Mouse (Mus musculus) layer of hippocampus, postnatal 25 days (tissue): ENCODE measurements around the gene Elk3. TPM values are rescaled to one million over a fixed set of nuclear protein-coding genes. Genes with fewer than 3 reads are reported as not detected.

Source experiments
- DNase-seq, 2 experiments: peaks; one replicate each; pipeline ENCODE4 v3.0.0; 2022; ENCODE audit warnings: mixed read lengths in 2 of 2, low spot score in 1 of 2; ENCODE audit errors: extremely low spot score in 1 of 2
- total RNA-seq, 2 experiments: library from RNA; stranded (reverse); gene quantifications; 2 replicates each; pipeline ENCODE4 v1.2.3; 2021

Elk3 gene
- total RNA-seq, 2 experiments from 2014 or later: 7.6 to 8.5 TPM

DNA sequence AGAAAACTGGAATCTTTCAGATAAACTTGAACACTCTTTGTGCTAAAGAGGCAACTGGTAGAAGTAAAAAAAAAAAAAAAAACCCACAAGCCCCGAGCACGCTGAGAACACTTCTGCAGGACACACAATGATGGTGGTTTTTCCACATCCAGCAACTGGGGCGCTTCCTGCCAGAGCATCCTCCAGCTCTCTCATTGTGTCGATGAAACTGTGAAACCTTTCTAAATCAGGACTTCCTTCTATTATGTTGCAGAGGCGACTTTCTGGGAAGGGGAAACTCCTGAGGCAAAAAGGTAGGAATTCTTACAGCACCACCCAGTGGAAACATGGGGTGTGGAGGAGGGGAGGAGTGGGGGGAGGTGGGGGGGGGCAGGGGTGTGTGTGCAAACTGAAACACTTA is 13.2 kb downstream of the Elk3 start:
- no peak for DNase-seq

DNA sequence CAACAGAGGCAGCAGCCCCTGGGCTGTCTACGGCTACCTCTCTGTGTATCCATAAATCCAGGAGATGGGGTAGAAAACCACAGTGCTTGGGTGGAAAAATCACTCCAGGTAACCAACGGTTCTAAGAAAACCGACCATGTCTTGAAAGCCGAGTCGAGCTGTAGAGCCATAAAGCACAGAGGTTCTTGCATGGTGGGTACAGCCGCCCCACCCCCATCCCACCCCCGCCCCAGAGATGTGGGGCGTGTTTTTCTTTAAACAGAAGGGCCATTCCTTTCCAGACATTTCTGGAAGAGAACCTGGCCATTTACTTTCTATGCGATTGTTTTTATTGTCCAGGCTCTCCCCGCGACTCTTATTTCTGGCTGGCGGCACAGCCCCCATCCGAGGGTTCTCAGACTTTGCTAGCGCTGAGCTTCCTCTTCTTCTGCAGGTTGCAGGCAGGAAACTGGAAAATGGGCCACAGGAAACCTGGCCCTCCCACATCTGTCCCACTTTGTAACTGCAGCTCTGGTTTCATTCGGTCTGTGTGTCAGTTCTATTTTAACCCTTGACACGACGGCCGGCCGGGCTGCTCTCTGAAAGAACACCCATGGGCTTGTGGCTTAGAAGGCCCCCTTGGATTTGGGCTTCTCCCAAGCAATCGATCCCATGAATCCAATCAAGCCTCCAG is 16.3 kb downstream of the Elk3 start:
- DNase-seq: no peak

DNA sequence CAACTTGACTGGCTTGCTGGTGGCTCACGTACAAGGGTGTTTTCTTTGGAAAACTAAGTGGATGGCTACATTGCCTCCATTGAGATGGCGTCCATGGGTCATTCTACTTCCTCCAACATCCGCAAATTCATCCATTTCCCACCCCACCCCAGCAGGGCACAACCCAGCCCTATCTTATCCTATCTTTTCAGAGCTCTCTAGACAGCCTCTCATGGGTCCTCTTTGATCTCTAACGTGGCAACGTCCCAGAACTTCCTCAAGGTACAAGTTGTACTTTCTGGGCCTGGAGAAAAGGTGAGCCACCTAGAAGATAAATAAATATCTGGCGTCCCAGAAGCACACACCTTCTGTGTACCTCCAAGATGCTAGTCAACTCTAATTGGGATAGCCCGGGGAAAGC is 17.3 kb downstream of the Elk3 start:
- DNase-seq: no peak

DNA sequence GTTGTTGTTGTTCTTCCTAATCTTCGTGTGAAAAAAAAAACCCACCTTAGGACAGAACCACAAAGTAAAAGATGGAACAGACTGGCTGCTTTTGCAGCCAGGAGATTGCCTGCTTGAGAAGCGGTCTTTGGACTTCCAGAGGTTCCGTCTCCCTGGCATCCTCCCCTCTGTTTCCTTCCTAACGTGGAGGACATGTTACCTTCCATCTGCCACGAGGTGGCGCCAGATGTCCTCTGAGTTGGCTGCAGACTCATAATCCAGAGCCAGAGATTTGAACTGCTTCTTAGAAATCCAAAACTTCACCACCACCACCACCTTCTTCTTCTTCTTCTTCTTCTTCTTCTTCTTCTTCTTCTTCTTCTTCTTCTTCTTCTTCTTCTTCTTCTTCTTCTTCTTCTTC is 19.1 kb downstream of the Elk3 start:
- DNase-seq: peak; percentile 67 to 91

DNA sequence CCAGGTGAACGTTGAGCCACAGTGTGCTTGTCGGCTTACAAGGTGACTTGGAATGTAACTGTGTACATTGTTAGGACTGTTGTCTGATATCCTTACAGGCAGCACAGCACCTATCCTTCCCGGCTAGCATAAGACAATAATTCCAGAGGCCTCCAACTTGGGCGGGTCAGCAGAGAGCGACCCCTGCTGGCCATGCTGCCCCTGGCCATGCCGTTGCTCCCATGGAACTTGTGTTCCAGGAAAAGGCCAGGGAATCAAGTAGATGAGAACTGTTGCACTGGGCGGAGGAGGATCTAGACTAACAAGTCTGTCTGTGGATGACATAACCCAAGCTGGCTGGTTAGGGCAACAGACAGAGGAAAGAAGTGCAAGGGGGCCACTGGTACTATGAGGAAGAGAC is 19.6 kb downstream of the Elk3 start:
- peak in 1 of 2 experiments; percentile 54 for DNase-seq

DNA sequence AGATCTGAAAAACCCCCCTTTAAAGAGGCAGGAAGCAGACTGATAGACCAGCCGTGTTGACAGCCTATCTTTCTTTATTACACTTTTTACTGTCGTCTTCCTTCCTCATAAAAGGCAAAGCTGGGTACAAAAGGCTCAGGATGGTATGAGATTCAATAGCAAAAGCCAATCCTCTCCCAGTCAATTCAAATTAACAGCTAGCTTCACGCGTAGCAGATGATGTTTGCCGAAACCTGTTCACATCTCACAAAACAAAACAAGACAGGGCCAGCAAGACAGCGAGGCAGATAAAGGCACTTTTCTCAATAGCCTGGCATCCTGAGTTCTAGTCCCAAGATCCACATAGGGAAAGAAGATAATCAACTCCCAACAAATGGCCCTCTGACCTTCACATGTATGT is 21.5 kb downstream of the Elk3 start:
- no peak for DNase-seq

DNA sequence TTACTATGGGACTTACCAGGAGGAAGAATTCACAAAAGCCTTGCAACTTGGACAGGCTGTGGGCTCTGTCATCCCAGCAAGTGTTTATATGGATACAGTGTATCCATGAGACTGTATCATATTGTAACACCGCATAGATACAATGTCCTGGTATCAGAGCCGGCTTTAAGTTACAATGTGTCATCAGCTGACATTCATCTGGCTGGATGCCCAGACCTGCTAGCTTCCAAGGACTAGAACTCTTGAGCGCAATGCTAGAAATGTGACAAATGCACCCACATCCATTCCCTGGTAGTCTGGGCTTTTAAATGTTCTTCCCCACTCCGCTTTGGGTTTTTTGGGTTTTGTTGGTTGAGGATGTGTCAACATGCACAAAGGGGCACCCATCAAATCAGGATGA is 22.6 kb downstream of the Elk3 start:
- no peak for DNase-seq

DNA sequence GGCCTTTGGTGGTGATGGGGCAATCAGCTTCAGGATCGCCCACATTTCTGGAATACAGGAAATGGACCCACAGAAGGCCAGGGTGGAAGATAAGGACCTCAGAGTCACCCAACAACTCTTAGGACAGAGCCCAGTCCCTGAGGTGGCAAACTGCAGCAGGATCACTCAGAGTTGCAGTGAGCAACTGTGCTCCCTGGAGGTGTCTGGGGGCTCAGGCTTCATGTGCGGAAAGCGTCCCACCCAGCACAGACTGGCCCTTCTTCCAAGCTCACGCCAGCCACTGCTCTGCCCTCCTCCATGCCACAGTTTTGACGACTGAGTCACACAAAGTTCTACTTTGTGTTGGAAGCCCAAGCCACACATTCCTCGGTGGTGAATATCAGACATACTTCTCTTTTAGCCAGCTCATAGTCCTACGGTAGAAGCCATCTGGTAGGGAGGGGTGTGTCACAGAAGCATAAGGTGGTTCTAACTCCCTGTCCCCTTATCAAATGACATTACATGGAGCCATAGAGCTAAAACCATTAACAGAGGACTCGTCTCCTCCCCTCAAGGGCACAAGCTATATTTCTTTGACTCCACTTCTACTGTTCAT is 23.3 kb downstream of the Elk3 start:
- DNase-seq: no peak

DNA sequence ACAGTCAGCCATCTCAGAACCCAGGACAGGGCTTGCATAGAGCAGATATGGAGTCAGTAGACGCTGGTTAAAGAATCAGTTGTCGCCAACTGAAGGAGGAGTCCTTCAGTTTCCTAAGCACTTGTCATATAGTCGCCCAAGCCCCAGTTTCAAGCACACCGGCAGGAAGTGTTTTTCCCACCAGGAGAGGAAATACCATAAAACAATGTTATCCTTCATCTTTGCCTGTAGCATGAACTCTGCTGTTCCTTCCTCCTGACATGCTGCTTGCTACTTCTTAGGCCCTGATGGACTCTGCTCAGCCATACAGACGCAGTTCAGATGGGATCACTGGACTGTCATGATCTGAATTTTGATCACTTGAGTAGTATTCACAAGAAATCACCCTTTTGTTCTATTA is 25.4 kb downstream of the Elk3 start:
- DNase-seq: no peak

DNA sequence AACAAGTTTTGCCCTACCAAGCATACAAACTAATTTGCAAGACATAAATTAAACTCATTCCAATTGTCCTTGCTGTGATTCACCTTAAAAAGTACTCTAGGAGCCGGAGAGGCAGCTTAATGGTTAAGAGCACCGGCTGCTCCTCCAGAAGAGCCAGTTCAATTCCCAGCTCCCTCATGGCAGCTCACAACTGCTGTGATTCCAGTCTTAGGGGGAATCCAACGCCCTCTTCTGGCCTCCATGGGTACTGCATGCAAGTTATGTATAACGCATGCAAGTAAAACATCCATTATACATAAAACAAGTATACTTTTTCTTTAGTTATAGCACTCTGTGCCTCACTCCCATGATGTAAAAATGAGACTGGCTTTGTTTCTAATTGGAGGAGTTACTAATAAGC is 27.7 kb downstream of the Elk3 start:
- DNase-seq: no peak

DNA sequence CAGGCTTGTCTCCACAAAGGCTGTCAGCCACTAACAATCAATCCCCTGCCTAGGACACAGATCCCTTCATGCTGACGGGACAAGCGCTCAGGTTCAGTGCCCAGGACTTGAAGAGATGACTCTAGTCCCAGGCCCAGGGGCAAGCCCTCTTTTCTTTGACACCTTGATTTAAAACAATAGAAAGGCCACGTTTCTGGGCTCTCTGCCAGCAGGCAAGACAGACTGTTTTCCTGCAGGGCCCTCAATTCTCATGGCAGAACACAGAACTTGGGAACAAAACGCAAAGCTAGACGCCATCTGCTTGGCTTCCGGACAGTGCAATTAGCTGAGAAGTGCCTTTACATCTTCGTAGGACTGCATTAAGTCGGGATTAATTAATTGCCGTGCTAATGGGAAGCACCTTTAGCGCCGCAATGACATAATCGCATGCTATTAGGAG is 28.4 kb downstream of the Elk3 start:
- DNase-seq: no peak

DNA sequence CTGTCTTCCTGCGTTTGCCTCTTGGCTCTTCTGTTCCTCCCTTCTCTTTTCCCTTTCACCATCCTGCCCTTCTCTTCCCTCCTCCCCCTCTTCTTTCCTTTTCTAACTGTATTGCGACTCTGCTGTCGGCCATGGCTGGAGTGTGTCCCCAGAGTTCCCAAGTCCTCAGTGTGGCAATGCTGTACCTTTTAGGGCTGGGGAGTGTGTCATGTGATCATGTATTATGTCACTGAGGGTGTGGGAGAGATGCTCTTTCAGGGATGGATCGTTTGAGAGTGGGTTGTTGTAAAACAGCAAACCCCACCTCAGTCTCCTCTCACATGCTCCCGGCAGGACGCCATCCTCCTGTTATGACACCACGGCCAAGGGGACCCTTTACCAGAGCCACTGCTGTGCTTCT is 29.8 kb downstream of the Elk3 start:
- no peak for DNase-seq

DNA sequence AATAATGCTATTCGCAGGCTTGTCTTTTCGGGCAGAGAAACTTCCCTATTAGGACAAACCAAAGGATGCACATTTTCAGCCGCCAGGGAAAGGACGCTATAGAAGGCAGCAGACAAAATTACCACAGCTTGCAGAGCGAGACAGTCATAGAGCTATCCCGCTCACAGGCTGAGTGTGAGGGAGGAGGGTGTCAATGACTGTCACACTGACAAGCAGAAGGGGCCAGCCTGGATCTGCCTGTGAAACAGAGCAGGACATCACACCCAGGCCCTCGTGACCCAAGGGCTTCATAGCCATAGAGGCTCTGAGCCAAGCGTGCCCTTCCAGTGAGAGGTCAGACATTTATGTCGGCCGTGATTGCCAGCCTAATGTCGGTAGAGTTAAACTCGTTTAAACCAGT is 30.3 kb downstream of the Elk3 start:
- DNase-seq: no peak

DNA sequence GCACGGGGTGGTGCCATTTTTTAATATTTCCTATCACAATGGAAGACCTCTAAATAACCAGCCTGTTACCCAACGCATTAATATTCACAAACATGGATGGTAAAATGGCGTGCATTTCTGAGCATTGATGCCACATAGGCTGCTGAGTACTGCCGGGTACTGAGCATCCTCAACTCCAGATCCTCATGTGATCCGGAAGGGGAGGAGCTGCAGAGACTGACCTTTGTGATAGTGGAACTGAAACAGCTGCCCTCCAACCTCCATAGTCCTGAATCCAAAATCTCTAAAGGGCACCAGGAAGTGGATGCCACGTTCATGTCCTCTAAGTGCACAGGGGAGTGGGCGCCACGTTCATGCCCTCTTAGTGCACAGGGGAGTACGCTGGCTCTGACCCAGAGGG is 31.9 kb downstream of the Elk3 start:
- DNase-seq: no peak

DNA sequence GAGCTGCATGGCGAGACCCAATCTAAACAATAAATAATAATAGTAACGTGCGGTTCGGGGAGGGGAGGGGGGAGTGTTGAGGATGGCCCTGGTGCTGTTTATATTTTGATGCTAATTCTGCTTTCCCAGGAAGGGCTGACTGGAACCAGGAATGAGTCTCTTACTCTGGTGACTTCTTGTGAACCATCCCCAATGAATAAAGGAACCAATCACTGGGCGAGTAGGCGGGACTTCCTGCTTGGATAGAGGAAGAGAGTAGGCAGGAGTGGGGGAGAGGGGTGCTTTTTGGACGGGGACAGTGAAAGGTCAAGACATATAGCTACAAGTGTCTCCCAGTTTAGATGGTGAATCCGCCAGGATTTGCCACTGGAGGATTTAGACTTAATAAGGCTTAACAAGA is 32.6 kb downstream of the Elk3 start:
- DNase-seq: no peak

DNA sequence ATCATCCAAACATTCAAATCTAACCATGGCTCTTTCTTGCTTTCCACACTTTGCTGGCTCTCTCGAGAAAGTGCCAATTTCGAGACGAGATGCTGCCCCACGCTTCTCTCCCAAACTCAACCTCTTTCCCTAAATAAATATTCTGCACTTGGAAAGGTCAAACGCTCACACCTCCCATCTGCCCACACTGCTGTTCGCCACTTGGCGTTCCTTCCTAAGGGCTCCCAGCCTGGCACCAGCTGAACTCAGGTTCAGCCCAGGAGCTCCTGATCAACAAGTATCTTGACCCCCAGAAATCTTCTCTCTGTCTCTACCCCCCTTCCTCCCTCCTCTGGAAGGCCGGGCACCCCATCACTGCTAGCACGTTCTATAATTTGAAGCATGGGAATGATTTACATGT is 34.1 kb downstream of the Elk3 start:
- DNase-seq: no peak

DNA sequence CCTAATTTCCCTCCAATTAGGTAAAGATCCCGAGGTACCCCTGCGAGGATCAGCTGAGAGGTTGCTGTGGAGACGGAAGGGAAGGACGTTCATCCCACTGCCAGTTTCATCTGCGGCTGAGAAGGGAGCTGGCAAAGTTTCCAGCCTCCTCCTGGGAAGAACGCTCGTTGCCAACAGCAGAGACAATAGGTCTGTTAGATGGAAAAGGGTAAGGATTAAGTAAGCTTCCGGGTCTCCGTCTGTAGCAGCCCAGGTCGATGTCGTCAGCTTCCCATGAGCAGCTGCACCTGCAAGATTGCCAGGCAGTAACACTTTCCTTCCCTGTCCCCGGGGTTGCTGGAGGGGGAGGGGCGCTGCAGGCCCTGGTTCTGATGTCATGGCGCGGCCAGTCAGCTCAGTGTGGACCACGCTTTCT is 34.6 kb downstream of the Elk3 start:
- peak in 1 of 2 experiments; percentile 63 for DNase-seq

DNA sequence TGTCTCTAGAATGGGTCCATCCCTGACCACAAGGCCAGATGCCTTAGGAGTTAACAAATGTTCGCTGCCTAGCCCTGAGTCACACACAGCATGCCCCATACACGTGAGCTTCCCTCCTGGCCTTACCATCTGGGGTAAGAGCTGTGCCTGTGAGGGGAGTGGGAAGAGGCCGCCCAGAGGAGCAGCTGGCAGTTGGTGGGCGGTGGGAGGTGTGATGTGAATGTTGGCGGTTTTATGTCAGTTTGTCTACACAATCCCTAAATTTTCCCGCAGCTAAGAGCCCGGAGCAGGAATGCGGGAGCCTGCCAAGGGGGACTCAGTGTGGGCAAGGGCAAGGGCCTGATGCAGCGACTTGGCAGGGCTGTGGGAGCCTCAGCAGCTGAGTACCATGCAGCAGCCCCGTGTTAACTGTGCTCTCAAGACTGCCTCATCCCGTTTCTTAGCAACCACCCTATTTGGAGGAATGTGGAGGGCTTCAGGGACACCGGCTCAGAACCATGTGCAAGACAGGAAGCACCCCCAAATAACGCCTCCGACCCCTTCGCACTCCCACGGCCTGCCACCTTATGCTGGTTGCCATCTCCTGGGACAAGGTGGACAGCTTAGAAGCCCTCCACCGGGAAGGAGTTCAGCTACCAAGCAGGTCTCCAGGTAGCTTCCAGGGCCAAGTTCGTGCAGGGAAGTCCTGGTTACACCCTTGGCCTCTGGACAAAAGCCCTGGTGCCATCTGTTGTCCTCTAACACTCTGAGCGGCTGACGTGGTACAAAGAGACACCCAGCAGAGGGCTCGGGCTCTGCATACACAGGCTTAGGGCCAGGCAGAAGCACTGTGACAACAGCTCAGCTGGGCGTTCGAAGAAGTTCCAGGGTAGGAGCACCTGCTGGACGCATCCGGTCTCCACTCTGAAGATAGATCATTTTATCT is 35.5 kb downstream of the Elk3 start:
- DNase-seq: peak; percentile 65 to 76

DNA sequence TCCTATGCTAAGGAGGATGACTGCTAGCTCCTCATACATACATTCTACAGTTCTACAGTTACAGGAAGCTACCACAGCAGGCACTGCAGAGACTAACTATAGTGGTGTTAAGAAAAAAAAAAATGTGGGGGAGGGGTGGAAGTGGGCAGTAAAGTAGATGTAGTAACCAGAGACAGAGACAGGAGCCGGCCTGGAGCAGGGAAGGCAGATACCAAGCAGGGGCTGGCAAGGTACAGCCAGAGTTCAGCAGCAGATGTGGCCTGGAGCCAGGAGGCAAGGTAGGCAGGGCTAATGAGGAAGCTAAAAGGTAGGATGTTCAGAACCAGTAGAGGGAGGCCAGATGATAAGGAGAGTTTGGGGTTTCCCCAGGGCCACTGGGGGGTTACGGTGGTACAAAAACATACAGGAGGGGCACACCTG is 36.6 kb downstream of the Elk3 start:
- no peak for DNase-seq

DNA sequence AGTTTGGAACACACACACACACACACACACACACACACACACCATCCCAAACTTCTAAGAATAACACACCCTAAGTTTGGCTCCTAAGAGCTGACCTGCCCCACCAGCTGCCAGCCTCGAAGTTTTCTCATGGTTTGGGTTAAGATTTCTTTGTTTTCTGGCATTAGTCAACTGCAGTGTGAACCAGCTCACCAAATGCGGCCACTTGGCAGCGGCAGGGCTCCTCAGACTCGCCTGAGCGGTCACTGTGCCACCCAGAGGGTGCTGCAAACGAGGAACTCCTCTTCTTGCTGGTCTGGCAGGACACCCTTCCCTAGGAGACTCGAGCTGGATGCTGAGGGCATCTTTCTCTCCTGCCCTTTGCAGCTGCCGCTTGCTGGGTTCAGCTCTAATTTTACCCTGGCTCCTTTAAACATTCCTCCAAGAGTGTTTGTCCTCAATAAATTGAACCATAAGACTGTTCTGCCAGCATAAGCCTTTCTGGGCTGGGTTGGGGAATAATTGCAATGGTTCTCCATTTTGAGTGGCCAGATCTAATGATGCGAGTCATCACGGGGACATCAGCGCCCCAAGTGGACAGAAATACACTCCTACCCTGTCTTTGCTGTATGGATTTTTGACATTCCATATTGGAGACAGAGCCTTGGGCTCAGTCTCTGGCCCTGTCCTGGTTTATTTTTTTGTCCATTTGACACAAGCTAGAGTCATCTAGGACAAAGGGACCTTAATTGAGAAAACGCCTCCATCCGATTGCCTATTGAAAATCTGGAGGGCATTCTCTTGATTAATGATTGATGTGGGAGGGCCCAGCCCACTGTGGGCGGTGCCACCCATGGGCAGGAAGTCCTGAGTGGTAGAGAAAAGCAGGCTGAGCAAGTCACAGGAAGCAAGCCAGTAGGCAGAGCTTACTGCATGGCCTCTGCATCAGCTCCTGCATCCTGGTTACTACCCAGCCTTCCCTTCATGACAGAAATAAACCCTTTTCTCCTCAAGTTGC is 37.7 kb downstream of the Elk3 start:
- DNase-seq: no peak
